Mouse (Mus musculus): ENCODE data around the gene Smap1.

DNA sequence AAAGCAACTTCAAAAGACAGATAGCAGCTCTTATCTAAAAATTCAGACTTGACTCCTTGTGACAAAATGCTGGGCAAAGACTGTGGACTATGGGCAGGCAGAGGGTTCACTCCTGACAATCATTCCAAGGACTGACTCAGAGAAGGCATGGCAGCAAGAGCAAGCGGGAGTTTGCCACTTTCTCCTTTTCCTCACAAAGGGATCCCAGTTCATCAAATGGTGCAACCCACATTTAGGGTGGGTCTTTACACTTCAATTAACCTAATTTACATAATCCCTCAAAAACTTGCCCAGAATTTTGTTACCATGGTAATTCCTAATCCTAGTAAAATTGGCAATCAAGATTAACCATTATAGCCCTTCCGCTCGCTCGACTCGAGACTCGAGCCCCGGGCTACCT lies 37.2 kb downstream of the Smap1 start:
- no peak for TF ChIP-seq CTCF (IDR thresholded peaks at IDR 0.05; ENCODE audit: extremely low read depth, insufficient read depth, low read length)
- no peak for TF ChIP-seq POLR2A (IDR thresholded peaks at IDR 0.05; ENCODE audit: extremely low read depth, insufficient read depth, low read length)
